Mouse (Mus musculus) heart, embryonic 10.5 days (tissue): Measurements from ENCODE around the gene Olfr850. TPM values are rescaled to one million over a fixed set of nuclear protein-coding genes. Genes with fewer than 3 reads are reported as not detected.

Experiments
- DNase-seq: peaks from one replicate; pipeline ENCODE4 v3.0.0-alpha.2; 2017; ENCODE audit warnings: low spot score
- H3K27ac ChIP-seq: fragments of 300-500 bp; sonication (generic); 2 replicates; pipeline ENCODE4 v1.5.1; 2016; ENCODE audit warnings: mild to moderate bottlenecking
- H3K27me3 ChIP-seq: fragments of 300-500 bp; sonication (generic); 2 replicates; pipeline ENCODE4 v1.6.1; 2016; ENCODE audit warnings: mild to moderate bottlenecking; ENCODE audit not compliant: poor library complexity, insufficient read depth, severe bottlenecking
- H3K36me3 ChIP-seq: fragments of 300-500 bp; sonication (generic); 2 replicates; pipeline ENCODE4 v1.6.1; 2016; ENCODE audit warnings: mild to moderate bottlenecking, moderate library complexity
- H3K4me1 ChIP-seq: fragments of 300-500 bp; sonication (generic); 2 replicates; pipeline ENCODE4 v1.6.1; 2016; ENCODE audit warnings: mild to moderate bottlenecking
- H3K4me3 ChIP-seq: fragments of 300-500 bp; sonication (generic); 2 replicates; pipeline ENCODE4 v1.5.1; 2016; ENCODE audit warnings: mild to moderate bottlenecking, moderate library complexity
- H3K9me3 ChIP-seq: fragments of 300-500 bp; sonication (generic); 2 replicates; pipeline ENCODE4 v1.6.1; 2016; ENCODE audit warnings: mild to moderate bottlenecking, moderate library complexity
- WGBS: fragments of 180-500 bp; shearing (Covaris S2); methylation state at CpG from one replicate; pipeline ENCODE4 v1.1.7; 2016; 5-methylcytosine and 5-hydroxymethylcytosine counted together
- polyA plus RNA-seq: library from polyadenylated mRNA; unstranded; fragments of >200 nt; fragmentation: Nextera tagmentation; extraction: Ambion mirVana; gene quantifications from 2 replicates; pipeline ENCODE4 v1.2.1, GENCODE M21; 2016

Gene Olfr850
- polyA plus RNA-seq: not detected in 2 replicates

GRCm38 (mm10) chr9:19478148-19478547 is at the start of gene Olfr850:
Gene Olfr850 (minus strand): TSS chr9:19478248.
- Histone ChIP-seq H3K4me1 (no peaks in the 10 kb centered on the region), H3K36me3 (no peaks in the 10 kb centered on the region), H3K4me3 (no peak within 1 kb of the TSS)

GRCm38 (mm10) chr9:19492995-19493394 is 14.9 kb upstream of the Olfr850 start, which contains the start of gene Olfr851:
Gene Olfr851 (plus strand): TSS chr9:19493295.
- no peaks in the 10 kb centered on the region for H3K4me1 ChIP-seq
- no peaks in the 10 kb centered on the region for H3K36me3 ChIP-seq
- no peak within 1 kb of the TSS for H3K4me3 ChIP-seq
- no peak within 1 kb of the TSS for H3K27ac ChIP-seq
- H3K9me3 ChIP-seq: peaks cover 16% of the 10 kb centered on the region
- no peaks in the 10 kb centered on the region for H3K27me3 ChIP-seq
- DNase-seq: no peak

More at GRCm38 (mm10) chr9:19478148-19478547, at the start of gene Olfr850:
- Histone ChIP-seq H3K27ac (no peak within 1 kb of the TSS), H3K9me3 (no peaks in the 10 kb centered on the region), H3K27me3 (no peaks in the 10 kb centered on the region)
- DNase-seq: no peak

GRCm38 (mm10) chr9:19439966-19440365 is 38.1 kb downstream of the Olfr850 start, which contains the start of gene Olfr849:
Gene Olfr849 (plus strand): TSS chr9:19440266.
- DNase-seq: no peak
- H3K9me3 ChIP-seq: peaks cover 9% of the 10 kb centered on the region; the same call in 1 of the 2 replicates
- no peak within 1 kb of the TSS for H3K4me3 ChIP-seq
- WGBS: 79% methylated on average over 2 of the region's 2 CpGs
- no peaks in the 10 kb centered on the region for H3K4me1 ChIP-seq
- H3K27ac ChIP-seq: no peak within 1 kb of the TSS
- no peaks in the 10 kb centered on the region for H3K36me3 ChIP-seq
- H3K27me3 ChIP-seq: no peaks in the 10 kb centered on the region

Other genes with a start within 250 kb of the Olfr850 start
- gene Olfr843, start 226.3 kb downstream of the Olfr850 start, polyA plus RNA-seq: not detected in 2 replicates
- not detected in 2 replicates for gene Olfr844, start 161.9 kb downstream of the Olfr850 start, polyA plus RNA-seq
- not detected in 2 replicates for gene Olfr845, start 141.8 kb downstream of the Olfr850 start, polyA plus RNA-seq
- gene Olfr846, start 114.2 kb downstream of the Olfr850 start, polyA plus RNA-seq: not detected in 2 replicates
- not detected in 2 replicates for gene Olfr847, start 99.6 kb downstream of the Olfr850 start, polyA plus RNA-seq
- gene Olfr849, start 38.0 kb downstream of the Olfr850 start, polyA plus RNA-seq: not detected in 2 replicates
- not detected in 2 replicates for gene Olfr851, start 15.0 kb upstream of the Olfr850 start, polyA plus RNA-seq
- not detected in 2 replicates for gene Olfr853, start 62.8 kb upstream of the Olfr850 start, polyA plus RNA-seq
- not detected in 2 replicates for gene Olfr854, start 89.1 kb upstream of the Olfr850 start, polyA plus RNA-seq
- gene Olfr855, start 104.4 kb upstream of the Olfr850 start, polyA plus RNA-seq: not detected in 2 replicates
- 23.6 and 23.8 TPM in 2 replicates for gene Zfp317, start 143.9 kb upstream of the Olfr850 start, polyA plus RNA-seq
- gene Olfr857, start 231.2 kb upstream of the Olfr850 start, polyA plus RNA-seq: not detected in 2 replicates